Mouse (Mus musculus): ENCODE results near the gene Krt4. TPM values are rescaled to one million over a fixed set of nuclear protein-coding genes. Genes with fewer than 3 reads are reported as not detected.

The Krt4 gene
- total RNA-seq, 1 experiment, result 0.13 TPM

DNA sequence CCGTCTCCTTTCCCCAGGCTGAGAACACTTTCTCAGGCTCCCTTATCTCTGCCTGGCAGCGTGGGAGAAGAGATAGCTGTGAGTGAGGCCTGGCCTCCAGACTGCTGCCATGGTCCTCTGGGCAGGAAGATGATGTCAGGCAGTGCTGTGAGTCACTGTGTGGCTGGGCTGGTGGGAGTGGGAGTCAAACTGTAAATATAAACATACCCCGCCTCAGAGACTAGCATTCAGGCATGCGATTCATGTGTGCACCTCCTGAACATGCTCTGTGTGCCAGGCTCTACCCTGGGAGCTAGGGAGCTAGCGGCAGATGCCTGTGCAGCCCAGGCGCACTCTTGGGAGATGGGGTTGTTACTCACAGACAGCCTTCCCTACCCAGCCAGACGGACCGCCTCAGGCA lies 17.4 kb upstream of the Krt4 start:
- TF ChIP-seq ZNF384 (IDR thresholded peaks at IDR 0.05; ENCODE audit: low read depth, low read length) (no peak), HCFC1 (IDR thresholded peaks at IDR 0.05; ENCODE audit: borderline replicate concordance, insufficient read depth, low read length) (no peak), ZC3H11A (IDR thresholded peaks at IDR 0.05; ENCODE audit: borderline replicate concordance, low read depth, low read length) (no peak)
- Histone ChIP-seq H3K36me3 (ENCODE audit: control insufficient read depth, insufficient read depth, low read length, poor library complexity, severe bottlenecking) (no peaks in the 10 kb centered on the region), H3K4me3 (ENCODE audit: insufficient read depth in 1 of 2, low read depth in 1 of 2, low read length in 2 of 2, poor library complexity in 1 of 2, severe bottlenecking in 1 of 2) (no peak overlapping the region), H3K4me1 (ENCODE audit: control insufficient read depth in 2 of 2, insufficient read depth in 2 of 2, low read length in 2 of 2, poor library complexity in 1 of 2) (peaks cover 0 to 10% of the 10 kb centered on the region in 2 experiments; a peak in 2 of 4 replicates), H3K9me3 (ENCODE audit: control insufficient read depth, insufficient read depth, low read depth, low read length) (no peaks in the 10 kb centered on the region), H3K27ac (ENCODE audit: insufficient read depth, low read depth, low read length, poor library complexity, severe bottlenecking) (no peak overlapping the region; the same call in 1 of the 2 replicates), H3K9ac (ENCODE audit: insufficient read depth, low read depth, low read length, poor library complexity, severe bottlenecking) (no peak overlapping the region)
- DNase-seq (ENCODE audit: low read depth, low spot score), result no peak
- in situ Hi-C loops (cut with MboI; ENCODE audit: low sequenced_read_pairs in 2 of 2, unreplicated experiment in 2 of 2), result no loop called here

DNA sequence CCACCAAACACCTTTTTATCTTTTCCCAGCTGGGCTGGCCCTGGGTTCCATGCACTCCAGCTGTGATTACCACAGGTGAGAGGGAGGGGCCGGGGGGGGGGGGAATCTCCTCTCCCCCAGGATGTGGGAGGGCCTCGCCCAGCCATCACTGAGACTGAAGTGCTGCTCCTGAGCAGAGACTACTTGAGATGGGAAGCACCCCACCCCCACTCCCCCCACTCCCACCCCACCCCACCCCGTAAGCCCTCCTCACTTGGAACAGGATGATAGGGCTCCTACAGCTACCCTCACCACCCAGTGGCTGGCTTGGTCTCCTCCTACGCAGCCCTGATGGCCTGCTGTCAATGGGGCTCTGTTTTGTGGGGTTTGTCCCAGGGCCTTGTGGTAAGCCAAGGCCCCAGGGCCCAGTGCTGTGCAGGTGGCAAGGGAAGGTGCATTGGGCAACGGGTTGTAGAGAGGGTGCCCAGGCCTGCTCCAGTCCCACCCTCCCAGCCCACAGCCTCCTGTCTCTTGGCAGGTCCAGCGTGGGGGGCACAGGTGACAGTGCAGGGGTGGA lies 15.8 kb upstream of the Krt4 start, which contains the start of gene Krt79:
Gene Krt79, minus strand, starts transcription at position 51 of the 556 bp plus-strand sequence.
- Histone ChIP-seq H3K4me3 (ENCODE audit: insufficient read depth in 1 of 2, low read depth in 1 of 2, low read length in 2 of 2, poor library complexity in 1 of 2, severe bottlenecking in 1 of 2) (no peak within 1 kb of the TSS; a peak in 1 of 4 replicates), H3K27ac (ENCODE audit: insufficient read depth, low read depth, low read length, poor library complexity, severe bottlenecking) (no peak within 1 kb of the TSS), H3K9me3 (ENCODE audit: control insufficient read depth, insufficient read depth, low read depth, low read length) (no peaks in the 10 kb centered on the region), H3K9ac (ENCODE audit: insufficient read depth, low read depth, low read length, poor library complexity, severe bottlenecking) (0 out of 2 replicates have a peak within 1 kb of the TSS, but pooled peaks have one; percentile 1), H3K4me1 (ENCODE audit: control insufficient read depth in 2 of 2, insufficient read depth in 2 of 2, low read length in 2 of 2, poor library complexity in 1 of 2) (peaks cover 0 to 10% of the 10 kb centered on the region in 2 experiments; a peak in 2 of 4 replicates), H3K36me3 (ENCODE audit: control insufficient read depth, insufficient read depth, low read length, poor library complexity, severe bottlenecking) (no peaks in the 10 kb centered on the region)
- no peak for DNase-seq (ENCODE audit: low read depth, low spot score)
- TF ChIP-seq HCFC1 (IDR thresholded peaks at IDR 0.05; ENCODE audit: borderline replicate concordance, insufficient read depth, low read length) (no peak), ZNF384 (IDR thresholded peaks at IDR 0.05; ENCODE audit: low read depth, low read length) (no peak), MAFK (IDR thresholded peaks at IDR 0.05; ENCODE audit: insufficient read depth, low read depth, low read length) (no peak)
- in situ Hi-C loops (cut with MboI; ENCODE audit: low sequenced_read_pairs in 2 of 2, unreplicated experiment in 2 of 2), result no loop called here

DNA sequence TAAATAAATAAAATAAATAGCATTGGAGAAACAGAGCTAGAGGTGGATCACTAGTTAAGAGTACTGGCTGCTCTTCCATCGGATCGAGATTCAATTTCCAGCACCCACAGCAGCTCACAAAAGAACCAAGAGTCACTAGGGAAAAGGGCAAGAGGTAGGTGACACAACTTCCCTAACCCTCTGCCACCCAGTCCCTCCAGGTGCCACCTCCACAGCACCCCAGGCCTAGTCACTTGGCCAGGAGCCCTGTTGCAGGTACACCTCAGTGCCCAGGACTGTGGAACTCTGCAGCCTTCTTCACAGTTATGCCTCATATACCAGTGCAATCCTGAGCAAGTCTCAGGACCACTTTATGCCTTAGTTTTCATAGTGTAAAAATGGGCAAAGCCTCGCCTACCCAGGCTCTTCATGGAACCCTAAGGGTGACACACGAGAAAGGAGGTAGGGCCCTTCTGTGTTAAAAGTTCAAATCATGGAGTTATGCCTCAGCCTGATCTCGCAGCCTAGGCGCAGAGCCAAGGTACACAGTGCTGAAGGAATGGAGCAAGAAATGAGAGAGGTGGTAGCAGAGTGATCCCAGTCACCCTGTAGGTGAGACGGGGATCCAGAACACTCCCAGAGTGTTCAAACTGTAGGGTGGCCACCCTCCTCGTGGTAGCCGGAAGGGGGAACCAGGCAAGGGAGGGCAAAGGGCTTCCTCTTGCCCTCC lies 14.2 kb upstream of the Krt4 start:
- H3K4me1 ChIP-seq (ENCODE audit: control insufficient read depth in 2 of 2, insufficient read depth in 2 of 2, low read length in 2 of 2, poor library complexity in 1 of 2), result peaks cover 0 to 10% of the 10 kb centered on the region in 2 experiments; a peak in 2 of 4 replicates
- DNase-seq (ENCODE audit: low read depth, low spot score), result no peak
- H3K4me3 ChIP-seq (ENCODE audit: insufficient read depth in 1 of 2, low read depth in 1 of 2, low read length in 2 of 2, poor library complexity in 1 of 2, severe bottlenecking in 1 of 2), result no peak overlapping the region
- H3K9ac ChIP-seq (ENCODE audit: insufficient read depth, low read depth, low read length, poor library complexity, severe bottlenecking), result no peak overlapping the region
- TF ChIP-seq ZC3H11A (IDR thresholded peaks at IDR 0.05; ENCODE audit: borderline replicate concordance, low read depth, low read length) (no peak), ZNF384 (IDR thresholded peaks at IDR 0.05; ENCODE audit: low read depth, low read length) (no peak), MAFK (IDR thresholded peaks at IDR 0.05; ENCODE audit: insufficient read depth, low read depth, low read length) (no peak), HCFC1 (IDR thresholded peaks at IDR 0.05; ENCODE audit: borderline replicate concordance, insufficient read depth, low read length) (no peak), CHD2 (IDR thresholded peaks at IDR 0.05; ENCODE audit: low read depth, low read length) (no peak)
- H3K9me3 ChIP-seq (ENCODE audit: control insufficient read depth, insufficient read depth, low read depth, low read length), result no peaks in the 10 kb centered on the region
- no peaks in the 10 kb centered on the region for H3K36me3 ChIP-seq (ENCODE audit: control insufficient read depth, insufficient read depth, low read length, poor library complexity, severe bottlenecking)
- H3K27ac ChIP-seq (ENCODE audit: insufficient read depth, low read depth, low read length, poor library complexity, severe bottlenecking), result no peak overlapping the region
- in situ Hi-C loops (cut with MboI; ENCODE audit: low sequenced_read_pairs in 2 of 2, unreplicated experiment in 2 of 2), result no loop called here

DNA sequence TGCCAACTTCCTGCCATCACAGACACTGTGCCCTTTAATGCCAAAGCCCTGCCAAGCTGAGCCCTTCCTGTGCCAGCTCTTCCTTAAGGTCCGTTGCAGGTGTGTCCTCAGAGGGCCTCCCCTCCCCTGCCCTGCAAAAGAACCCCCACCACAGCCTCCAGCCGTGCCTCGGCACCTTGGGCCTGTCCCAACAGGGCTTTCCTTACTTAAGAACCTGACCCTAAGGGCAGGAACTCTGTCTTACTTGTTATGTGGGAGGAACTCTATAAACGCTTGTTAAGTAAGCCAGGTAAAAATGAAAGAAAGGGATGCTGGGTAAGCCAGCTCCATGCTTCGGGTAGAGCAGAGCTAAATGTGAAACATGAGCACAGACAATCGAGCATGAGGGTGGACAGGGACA lies 8.5 kb upstream of the Krt4 start:
- Histone ChIP-seq H3K4me1 (ENCODE audit: control insufficient read depth in 2 of 2, insufficient read depth in 2 of 2, low read length in 2 of 2, poor library complexity in 1 of 2) (peaks cover 0 to 5% of the 10 kb centered on the region in 2 experiments; a peak in 1 of 4 replicates), H3K9ac (ENCODE audit: insufficient read depth, low read depth, low read length, poor library complexity, severe bottlenecking) (no peak overlapping the region), H3K36me3 (ENCODE audit: control insufficient read depth, insufficient read depth, low read length, poor library complexity, severe bottlenecking) (no peaks in the 10 kb centered on the region), H3K27ac (ENCODE audit: insufficient read depth, low read depth, low read length, poor library complexity, severe bottlenecking) (no peak overlapping the region), H3K9me3 (ENCODE audit: control insufficient read depth, insufficient read depth, low read depth, low read length) (no peaks in the 10 kb centered on the region), H3K4me3 (ENCODE audit: insufficient read depth in 1 of 2, low read depth in 1 of 2, low read length in 2 of 2, poor library complexity in 1 of 2, severe bottlenecking in 1 of 2) (no peak overlapping the region)
- no peak for DNase-seq (ENCODE audit: low read depth, low spot score)
- in situ Hi-C loops (cut with MboI; ENCODE audit: low sequenced_read_pairs in 2 of 2, unreplicated experiment in 2 of 2), result no loop called here
- no peak for TF ChIP-seq CHD2 (IDR thresholded peaks at IDR 0.05; ENCODE audit: low read depth, low read length)
- no peak for TF ChIP-seq ZC3H11A (IDR thresholded peaks at IDR 0.05; ENCODE audit: borderline replicate concordance, low read depth, low read length)
- TF ChIP-seq ZNF384 (IDR thresholded peaks at IDR 0.05; ENCODE audit: low read depth, low read length), result no peak
- TF ChIP-seq MAFK (IDR thresholded peaks at IDR 0.05; ENCODE audit: insufficient read depth, low read depth, low read length), result no peak
- TF ChIP-seq HCFC1 (IDR thresholded peaks at IDR 0.05; ENCODE audit: borderline replicate concordance, insufficient read depth, low read length), result no peak
